Mouse (Mus musculus) adrenal gland, adult 18-20 months (tissue): Measurements from ENCODE around the gene Ssh3. TPM values are rescaled to one million over a fixed set of nuclear protein-coding genes. Genes with fewer than 3 reads are reported as not detected.
"Not testable (repeated sequence)": the region's sequence is repeated elsewhere in the genome, so short reads cannot be mapped to it uniquely, and the experiment has no call there.

Experiments
- DNase-seq, 2 experiments: peaks; one replicate each; pipeline ENCODE4 v3.0.0; 2021 to 2022; ENCODE audit warnings: low spot score in 2 of 2
- total RNA-seq, 2 experiments: library from RNA; stranded (reverse); gene quantifications; 1 replicate in 1 of 2; 2 replicates in 1 of 2; pipeline ENCODE4 v1.2.3; 2021

The Ssh3 gene
- total RNA-seq, 2 experiments from 2014 or later = 23.7 to 31.6 TPM

DNA sequence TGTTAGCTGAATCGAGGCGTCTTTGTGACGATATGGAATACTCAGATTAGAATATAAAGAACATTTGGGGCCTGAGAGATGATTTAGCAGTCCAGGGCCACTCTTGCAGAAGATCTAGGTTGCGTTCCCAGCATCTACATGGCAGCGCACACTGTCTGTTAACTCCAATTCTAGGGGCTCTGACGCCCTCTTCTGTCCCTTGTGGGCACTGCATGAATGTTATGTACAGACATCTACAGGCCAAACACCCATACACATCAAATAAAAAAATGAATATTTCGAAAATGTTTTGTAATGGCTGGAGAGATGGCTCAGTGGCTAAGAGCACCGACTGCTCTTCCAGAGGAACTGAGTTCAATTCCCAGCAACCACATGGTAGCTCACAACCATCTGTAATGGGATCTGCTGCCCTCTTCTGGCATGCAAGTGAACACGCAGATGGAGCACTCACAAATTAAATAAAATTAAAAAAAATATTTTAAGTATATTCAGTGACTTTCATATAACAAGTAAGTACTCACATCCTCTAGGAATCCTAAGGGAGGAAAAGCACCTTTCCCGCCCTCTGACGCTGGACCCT, 13.3 kb downstream of the Ssh3 start:
- no peak for DNase-seq

DNA sequence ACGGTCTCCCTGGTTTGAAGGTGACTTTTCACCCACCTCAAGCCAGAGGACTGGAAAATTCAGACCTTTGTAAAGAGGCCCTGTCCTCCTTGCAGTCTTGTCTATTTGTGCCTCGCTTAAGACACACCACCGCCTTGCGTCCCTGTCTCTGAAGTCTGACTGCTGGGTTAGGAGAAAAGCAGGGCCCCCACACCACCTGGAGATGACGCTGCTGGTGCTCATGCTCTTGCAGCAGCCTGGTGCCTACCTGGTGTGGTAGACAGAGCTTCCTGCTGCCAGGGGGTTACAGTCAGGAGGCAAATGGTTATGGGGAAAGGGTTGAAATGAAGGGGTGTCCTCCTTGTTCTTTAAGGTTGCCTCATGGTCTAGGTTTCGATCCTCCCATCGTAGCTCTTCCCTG, 14.8 kb downstream of the Ssh3 start:
- DNase-seq = no peak

DNA sequence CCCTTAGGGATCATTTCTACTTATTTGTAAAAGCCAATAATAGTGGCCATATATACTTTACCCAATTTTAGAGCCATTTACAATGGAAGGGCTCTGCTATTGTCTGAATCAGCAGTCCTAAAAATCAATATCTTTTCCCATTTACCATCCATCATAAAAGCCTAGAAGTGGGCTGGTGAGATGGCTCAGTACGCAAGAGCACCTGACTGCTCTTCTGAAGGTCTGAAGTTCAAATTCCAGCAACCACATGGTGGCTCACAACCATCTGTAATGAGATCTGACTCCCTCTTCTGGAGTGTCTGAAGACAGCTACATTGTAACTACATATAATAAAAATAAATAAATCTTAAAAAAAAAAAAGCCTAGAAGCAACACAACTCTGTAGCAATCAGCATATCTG, 20.3 kb downstream of the Ssh3 start:
- DNase-seq = not testable (repeated sequence)

DNA sequence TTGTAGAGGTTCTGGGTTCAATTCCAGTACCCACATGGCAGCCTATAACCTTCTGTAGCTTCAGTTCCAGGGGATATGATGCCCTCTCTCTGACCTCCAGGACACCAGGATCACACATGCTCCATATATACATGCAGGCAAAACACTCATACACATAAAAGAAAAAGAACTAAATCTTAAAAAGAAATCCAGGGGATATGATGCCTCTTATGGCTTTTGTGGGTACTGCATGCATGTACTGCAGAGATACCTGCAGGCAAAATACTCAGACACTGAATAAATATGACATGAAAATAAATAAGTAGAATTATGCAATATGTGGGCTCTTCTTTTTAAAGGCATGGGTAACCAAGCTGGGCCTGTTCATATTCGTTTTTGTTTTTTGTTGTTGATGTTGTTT, 22.0 kb downstream of the Ssh3 start:
- no peak for DNase-seq

DNA sequence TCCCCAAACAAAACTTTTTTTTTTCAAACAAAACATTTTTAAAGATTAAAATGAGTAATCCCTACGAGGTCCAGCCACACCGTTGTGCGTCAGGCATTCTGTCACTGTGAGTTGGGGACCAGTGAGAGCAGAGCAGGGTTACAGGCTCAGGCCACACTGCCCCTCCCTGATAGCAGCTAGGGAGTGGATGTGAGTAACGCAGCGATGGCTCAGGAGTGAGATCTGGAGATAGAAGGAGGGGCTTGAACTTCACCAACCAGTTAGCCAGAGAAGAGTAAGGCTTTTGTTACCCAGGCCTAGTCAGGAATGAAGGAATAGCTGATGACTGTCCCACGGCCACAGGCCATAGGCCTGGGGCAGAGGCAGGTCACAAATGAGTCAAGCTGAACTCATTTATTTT, 24.2 kb downstream of the Ssh3 start:
- no peak for DNase-seq

DNA sequence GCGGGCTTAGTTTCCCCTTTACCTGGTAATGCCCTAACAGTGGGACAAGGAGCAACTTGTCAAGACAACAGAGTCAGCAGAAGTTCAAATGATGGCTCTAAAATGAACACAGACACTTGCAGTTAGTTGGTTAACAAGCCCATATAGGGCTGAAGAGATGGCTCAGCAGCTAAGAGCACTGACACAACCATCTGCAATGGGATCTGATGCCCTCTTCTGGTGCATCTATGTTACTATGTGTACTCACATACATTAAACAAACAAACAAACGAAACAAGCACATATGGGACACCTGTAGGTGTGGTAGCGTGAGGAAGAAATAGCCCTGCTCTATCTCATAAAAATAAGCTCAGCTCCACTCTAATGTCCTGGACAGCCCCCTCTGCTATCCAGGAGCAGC, 26.6 kb downstream of the Ssh3 start:
- no peak for DNase-seq

DNA sequence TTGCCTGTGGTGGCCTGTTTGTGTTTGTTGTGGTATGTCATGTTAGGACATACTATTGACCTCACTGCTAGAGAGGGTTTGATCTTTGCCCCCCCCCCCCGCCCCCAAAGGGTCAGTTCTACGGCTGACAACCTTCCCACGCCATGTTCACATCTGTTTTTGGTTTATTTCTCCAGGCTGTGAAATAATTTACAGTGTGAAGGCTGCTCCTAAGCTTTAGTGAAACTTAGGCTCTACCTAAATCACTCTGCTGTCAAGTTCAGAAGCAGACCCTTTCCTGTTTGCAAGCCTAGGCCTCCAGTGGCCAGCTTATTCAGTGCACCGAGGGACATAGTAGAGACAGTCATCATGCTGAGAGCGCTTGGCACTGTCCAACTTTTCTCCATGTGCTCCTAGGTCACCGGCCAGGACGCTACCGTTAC, 28.7 kb downstream of the Ssh3 start:
- no peak for DNase-seq

DNA sequence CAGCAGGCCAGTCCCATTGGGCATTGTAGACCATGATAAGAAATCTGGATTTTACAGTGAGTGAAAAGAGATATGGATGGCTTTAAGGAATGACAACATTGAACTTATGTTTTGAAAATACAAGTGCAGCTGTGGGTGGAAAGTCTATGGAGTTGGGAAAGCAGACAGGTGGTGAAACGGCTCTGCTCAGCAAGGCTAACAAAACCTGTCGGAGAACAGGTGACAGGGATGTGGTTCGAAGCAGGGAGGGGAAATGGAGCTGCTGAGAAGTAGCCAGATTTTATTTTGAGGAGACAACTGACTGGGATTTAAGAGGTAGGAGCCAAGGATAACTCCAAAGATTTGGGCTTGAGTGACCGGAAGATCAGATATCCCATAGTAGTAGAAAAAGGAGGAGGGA, 34.4 kb downstream of the Ssh3 start:
- DNase-seq = no peak

DNA sequence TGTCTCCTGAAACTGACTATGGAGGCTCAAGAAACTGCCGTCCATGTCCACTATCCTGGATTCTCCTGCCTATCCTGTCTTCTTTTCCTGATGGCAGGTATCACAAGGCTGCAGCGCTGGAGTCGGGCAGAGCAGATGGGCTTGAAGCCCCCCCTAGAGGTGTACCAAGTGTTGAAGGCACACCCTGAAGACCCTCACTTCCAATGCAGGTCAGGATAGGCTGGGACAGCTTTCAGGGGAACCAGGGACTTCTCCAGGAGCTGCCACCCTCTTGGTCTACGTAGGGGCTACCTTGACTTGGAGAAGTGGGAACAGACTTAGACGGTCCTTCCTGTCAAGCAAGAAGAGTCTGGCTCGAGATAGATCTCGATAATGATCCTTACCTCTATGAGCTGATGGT, 36.3 kb downstream of the Ssh3 start:
- no peak for DNase-seq

DNA sequence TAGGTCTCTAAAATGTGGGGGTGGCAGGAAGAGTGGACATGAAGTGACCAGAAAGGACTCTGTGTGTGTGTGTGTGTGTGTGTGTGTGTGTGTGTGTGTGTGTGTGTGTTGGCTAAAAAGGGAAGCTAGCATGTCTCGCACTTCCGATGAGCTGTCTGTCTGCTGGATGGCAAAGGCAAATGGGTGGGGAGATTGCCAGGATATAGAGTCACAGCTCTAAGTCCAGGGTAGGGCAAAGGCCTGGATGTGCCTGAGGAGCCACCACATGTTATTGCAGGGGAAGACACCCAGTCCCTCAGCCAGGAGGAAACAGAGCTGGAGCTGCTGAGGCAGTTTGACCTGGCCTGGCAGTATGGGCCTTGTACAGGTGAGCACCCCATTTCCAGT, 36.8 kb downstream of the Ssh3 start:
- DNase-seq = no peak

DNA sequence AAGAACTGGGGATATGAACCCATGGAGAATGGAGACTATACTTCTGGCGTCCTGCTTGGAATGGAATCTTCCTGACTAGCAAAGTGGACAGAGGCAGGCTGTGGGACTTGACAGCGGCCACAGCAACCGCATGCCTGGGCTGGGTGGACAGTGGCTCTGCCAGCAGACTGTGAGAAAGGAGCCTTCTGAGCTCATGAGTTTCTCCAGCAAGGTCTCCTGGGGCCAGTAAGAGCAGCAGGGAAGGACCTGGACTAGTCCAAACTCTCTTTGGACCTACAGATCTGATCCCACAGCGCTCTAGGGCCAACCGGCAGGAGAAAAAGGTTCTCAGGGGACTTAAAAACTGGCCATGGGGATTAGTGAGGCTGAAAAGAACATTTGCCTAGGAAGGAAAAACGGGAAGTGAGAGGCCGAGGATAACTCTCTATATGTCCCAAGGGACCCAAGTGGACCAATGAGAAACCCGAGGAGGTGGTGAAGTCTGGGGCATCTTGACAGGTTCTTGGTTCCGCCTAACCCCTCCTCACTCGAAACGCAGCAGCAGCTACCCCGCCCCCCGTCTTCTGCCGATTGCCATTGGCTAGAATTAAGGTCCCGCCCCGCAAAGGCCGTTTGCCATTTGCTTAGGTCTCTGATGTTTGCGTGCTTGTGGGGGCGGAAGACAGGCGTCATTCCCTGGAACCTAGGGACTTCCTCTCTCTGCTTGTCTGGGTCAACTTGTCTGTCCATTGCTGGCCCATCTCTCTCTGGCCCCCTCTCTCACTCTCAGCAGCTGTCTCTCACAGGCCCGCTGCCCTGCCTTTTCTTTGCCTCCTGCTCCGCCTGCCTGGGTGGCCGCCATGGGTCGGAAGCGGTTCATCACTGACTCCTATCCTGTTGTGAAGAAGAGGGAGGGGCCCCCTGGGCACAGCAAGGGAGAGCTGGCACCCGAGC, 37.5 kb downstream of the Ssh3 start, which contains the start of gene Pold4:
Gene Pold4 (plus strand): TSS at position 647 of the 933 bp plus-strand sequence.
- DNase-seq = peak; percentile 90 to 93

DNA sequence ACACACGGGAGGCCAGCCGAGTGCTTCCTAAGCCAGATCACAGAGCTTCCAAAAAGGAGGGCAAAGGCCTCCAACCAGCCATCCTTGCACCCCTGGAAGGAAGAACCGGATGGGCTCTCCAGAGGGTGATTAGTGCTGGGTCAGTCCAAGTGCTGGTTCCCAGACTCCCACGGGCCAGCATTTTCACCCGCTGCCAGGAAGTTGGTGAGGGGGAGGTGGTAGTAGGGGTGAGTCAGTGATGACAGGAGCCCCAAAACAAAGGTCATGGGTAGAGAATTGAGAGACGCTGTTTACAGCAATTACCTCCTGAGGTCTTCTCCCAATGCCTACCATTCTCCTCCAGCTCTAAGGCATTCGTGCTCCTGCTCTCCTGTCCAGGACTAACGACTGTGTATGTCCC, 38.6 kb downstream of the Ssh3 start:
- DNase-seq = peak in 1 of 2 experiments; percentile 45

DNA sequence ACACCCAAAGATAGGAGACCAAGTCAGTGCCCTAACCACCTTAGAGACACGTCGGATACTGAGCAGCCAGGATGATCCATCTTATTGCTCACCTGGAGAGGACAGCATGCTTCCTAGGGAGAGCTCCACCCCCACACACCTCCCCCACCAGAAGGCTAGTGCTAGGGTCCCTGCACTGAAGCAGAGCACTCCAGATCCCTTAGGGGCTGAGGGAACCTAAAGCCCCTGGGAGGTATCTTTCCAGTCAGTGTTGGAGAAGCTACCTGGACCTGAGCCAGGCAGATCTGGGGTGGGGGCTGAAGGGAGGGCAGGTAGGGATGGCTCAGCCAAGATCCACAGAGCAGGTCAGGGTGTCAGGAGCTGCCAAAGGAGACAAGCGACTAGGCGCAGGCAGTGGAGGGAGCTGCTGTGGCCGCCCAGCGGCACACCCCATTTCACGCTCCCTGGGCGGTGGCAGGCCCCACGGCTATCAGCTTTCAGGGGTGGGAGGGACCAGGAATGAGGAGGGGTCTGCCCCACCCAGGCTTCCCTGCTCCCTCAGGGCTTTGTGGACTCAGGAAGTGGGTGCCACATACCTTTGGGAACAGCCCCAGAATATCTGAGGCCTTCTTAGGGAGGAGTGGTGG, 39.4 kb downstream of the Ssh3 start:
- DNase-seq = no peak

DNA sequence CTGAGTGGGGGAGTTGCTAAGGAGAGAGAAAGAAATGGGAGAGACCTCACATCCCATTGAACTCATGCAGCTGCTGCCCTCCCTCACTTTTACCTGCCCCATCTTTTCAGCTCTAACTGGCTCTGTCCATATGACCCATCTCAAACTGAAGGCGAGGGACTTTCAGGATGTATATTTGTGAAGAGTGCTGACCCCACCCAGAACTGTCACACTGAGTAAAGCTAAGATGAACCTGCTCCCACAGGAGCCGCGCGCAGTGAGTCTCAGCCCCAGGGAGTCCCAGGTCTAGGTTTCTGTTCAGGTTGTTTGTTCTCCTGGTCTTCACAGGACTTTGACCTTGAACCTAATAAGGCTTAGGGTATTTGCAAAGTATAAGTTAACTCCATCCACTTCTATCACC, 40.1 kb downstream of the Ssh3 start:
- no peak for DNase-seq

DNA sequence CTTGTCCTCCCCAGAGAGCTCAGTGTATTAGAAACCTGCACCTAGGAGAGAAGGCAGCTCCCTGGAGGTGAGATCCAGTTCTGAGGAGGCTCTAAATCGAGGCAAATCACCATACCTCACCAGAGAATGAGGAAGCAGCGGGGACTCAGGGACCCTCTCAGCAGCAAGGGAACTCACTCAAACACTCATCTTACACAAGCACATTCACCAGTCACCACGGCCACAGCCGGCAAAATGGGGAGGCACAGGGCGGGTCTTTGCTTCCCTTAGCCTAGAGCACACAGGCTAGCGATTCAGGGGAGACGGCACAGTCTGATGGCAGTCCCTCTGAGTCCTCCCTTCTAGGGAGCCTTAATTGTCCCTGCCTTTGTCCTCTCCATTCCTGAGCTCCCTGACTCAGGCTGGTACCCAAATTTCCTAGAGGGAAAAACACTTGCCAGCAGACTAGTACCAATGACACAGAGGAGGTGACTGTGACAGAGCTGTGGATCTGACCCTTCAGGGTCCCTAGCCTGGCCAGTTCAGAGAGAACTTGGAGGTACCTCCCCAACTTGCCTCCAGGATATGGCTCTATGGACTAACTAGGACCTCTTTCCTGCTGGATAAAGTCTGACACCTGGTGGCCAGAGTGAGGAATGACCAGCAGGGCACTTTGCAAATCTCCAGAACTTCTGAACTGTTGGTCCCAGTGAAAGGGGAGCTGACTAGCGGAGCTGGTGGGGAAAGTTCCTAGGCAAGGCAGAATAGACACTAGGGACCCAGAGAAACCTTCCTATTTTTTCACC, 40.9 kb downstream of the Ssh3 start:
- DNase-seq = peak; percentile 63 to 71

DNA sequence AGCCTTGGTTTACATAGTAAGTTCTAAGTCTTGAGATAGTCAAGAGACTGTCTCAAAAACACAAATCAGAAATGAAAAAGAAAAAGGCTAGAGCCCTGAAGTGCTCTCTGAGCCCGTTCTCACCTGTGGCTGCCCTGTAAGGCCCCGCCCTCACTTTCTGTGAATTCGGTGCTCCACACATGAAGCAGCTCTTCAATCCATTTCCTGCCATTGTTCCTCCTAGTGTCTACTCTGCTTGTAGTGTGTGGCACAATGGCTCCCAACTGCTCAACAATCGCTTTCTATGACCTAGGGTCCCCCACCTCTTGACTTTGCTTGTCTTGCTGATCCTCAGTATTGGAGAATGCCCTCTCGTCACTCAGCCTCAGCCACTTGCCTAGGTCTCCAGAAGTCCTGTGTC, 41.5 kb downstream of the Ssh3 start:
- DNase-seq = no peak

DNA sequence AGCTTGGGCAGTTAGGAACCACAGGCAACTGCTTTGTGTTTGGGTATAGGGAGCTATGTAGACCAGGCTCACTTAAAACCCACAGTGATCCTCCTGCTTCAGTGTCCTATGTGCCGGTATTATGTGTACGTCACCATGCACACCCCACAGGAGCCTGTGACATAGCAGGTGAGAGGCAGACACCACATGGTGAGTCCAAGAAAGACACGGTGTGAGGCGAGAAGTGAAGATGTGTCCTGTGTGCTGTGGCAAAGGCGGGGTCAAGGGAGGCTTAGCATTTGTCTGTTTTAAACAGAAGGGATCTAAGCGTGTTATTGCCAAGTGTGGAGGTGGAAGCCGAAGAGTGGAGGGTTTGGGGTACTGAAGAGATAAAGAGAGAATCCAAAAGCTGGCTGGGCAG, 42.2 kb downstream of the Ssh3 start:
- DNase-seq = no peak

DNA sequence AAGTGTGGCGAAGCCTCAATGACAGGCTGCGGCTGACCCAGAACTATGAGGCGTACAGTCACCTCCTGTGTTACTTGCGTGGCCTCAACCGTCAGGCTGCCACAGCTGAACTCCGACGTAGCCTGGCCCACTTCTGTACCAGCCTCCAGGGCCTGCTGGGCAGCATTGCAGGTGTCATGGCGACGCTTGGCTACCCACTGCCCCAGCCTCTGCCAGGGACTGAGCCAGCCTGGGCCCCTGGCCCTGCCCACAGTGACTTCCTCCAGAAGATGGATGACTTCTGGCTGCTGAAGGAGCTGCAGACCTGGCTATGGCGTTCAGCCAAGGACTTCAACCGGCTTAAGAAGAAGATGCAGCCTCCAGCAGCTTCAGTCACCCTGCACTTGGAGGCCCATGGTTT, 46.8 kb downstream of the Ssh3 start:
- no peak for DNase-seq

DNA sequence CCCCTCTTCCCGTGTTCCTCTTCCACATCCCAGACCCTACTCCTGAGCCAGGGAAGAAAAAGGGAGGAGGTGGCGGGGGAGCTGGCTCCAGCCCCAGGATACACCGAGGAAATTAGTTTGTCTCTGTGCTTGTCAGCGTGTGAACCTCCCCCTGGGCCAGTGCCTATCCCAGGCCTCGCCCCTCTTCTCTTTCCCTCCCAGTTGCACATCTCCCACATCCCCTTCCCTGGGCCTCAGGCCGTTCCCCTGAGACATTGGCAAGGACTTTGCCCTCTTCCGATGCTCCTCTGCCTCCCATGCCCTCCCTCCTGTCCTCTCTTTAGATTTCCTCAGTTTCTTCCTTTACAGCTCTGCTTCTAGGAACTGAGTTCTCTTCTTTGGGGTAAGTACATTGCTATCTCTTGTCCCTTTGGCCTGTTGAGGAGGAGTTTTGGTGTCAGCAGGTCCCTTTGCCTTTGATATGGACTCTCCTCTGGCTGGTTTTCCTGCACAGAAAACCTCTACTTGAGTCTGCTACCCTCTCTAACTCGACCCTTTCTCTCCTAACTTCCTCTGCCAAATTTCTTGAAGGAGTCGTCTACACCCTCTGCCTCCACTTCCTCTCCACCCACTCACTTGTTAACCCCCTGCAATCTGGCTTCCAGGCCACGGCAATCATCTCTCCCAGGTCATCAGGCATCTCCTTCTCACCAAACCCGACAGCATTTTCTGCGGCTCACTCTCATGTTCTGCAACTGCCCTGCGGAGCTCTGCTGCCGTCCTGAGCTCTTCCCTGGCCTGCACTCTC, 47.8 kb downstream of the Ssh3 start:
- DNase-seq = no peak

DNA sequence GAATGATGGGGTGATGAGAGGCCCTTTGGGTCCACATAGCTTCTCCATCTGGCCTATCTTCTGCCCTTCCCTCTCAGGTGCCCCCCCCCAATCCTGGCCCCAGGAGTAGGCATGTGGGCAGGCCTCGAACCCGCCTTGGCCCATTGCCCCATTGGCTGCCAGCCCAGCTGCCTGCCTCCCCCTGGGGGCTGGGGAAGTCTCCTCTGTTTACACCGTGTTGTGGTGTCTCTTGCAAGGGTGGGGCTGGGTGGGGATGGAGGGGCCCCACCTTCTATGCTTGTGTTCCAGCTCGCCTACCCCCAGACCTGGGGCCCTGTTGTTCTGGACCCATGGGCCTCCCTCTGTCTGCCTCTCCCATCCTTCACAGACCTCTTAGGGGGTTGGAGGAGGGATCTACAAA, 48.6 kb downstream of the Ssh3 start:
- DNase-seq = no peak

DNA sequence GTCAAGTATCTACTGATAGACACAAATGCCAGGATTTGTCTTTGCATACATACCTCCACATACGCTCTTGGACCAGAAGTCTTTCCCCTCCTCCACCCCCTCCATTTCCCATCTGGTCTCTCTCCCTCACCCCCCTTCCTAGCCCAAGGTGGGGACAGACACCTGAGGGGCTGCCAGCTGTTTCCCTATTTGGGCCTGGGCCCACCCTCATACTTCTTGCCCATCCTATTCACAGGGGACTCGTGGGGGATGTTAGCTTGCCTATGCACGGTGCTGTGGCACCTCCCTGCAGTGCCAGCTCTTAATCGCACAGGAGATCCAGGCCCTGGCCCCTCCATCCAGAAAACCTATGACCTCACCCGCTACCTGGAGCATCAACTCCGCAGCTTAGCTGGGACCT, 49.0 kb downstream of the Ssh3 start:
- DNase-seq = no peak
